1 mouse cellular context compared by ENCODE assay signal in genomic region chr16:5254346-5255025, GRCm38 (mm10).
TF ChIP-seq lines count a peak whose summit lies in the region.

No protein-coding gene starts in this region.

TF ChIP-seq in MEL, 35 proteins besides CTCF, POLR2A, EP300 and RAD21 (continued from another document):
- no peak for TF ChIP-seq UBTF (IDR thresholded peaks at IDR 0.05; ENCODE audit: borderline replicate concordance, insufficient read depth, low read depth, low read length)
- TF ChIP-seq MXI1 (IDR thresholded peaks at IDR 0.05; ENCODE audit: low read depth, low read length): peak; percentile 62
- TF ChIP-seq POLR2AphosphoS2 (IDR thresholded peaks at IDR 0.05; ENCODE audit: low read length): no peak
- TF ChIP-seq SMC3 (IDR thresholded peaks at IDR 0.05; ENCODE audit: low read depth, low read length): peak; percentile 52
- peak; percentile 76 for TF ChIP-seq HCFC1 (IDR thresholded peaks at IDR 0.05; ENCODE audit: low read depth, low read length)
- peak; percentile 53 for TF ChIP-seq NELFE (IDR thresholded peaks at IDR 0.05; ENCODE audit: low read depth, low read length)
- no peak for TF ChIP-seq ZKSCAN1 (IDR thresholded peaks at IDR 0.05; ENCODE audit: low read depth, low read length)
- TF ChIP-seq MAFK (IDR thresholded peaks at IDR 0.05; ENCODE audit: borderline replicate concordance, low read depth, low read length): no peak
- peak; percentile 64 for TF ChIP-seq ELF1 (IDR thresholded peaks at IDR 0.05; ENCODE audit: low read depth, low read length)
- no peak for TF ChIP-seq RCOR1 (IDR thresholded peaks at IDR 0.05; ENCODE audit: low read depth, low read length)
- TF ChIP-seq ZC3H11A (IDR thresholded peaks at IDR 0.05; ENCODE audit: low read depth, low read length): no peak
